ENCODE assay signal across 8 mouse cellular contexts in the genomic region with DNA sequence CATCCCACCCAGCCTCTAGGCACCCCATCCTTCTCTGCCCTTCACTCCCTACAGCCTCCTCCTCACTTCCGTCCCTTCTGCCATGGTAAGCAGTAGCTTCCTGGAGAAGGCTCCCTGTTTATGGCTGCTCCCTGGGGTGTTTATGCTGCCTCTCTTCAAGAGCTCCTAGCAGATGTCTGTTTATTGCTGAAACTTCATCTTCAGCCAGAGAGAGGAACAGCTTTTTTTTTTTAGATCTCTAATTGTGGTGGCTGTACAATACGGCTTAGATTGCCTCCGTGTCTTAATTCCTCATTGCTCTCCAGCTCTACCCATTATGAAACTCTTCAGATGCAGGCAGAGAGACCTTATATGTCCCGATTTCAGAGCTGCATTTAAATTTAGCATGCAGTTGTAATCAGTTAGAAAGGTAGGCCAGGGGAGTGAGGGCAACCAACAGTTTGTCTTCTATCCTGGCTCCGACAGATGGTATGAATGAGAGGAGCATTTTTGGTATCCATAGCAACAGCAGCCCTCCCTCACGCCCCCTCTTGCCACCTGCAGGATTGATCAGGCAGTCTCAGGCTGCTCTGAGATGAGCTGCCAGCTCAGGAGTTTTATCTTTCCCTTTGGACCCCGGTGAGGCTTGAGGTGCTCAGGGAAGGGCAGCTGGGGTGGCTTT. TPM values are rescaled to one million over a fixed set of nuclear protein-coding genes. Genes with fewer than 3 reads are reported as not detected.
DNase-seq lines count a peak whose midpoint lies in the region; ATAC-seq and TF ChIP-seq lines count a peak whose summit lies in the region.

No protein-coding gene starts in this region.

- WGBS in heart, postnatal 0 days, result 19% methylated on average over 7 of the region's 7 CpGs
- 21% methylated on average over 7 of the region's 7 CpGs for WGBS in forebrain, embryonic 16.5 days
- 23% methylated on average over 7 of the region's 7 CpGs for WGBS in midbrain, postnatal 0 days

- H3K9me3 ChIP-seq in heart, postnatal 0 days (replicated peaks; ENCODE audit: control insufficient read depth, low read length), result no peaks in the 10 kb centered on the region
- no peaks in the 10 kb centered on the region for H3K9me3 ChIP-seq in forebrain, embryonic 16.5 days (ENCODE audit: control insufficient read depth, low read length)
- H3K9me3 ChIP-seq in midbrain, postnatal 0 days (ENCODE audit: low read length), result no peaks in the 10 kb centered on the region

- H3K4me2 ChIP-seq in heart, postnatal 0 days (ENCODE audit: low read depth, low read length), result no peak overlapping the region
- H3K4me2 ChIP-seq in forebrain, embryonic 16.5 days (ENCODE audit: low read length), result peak overlapping the region; percentile 24
- no peak overlapping the region for H3K4me2 ChIP-seq in midbrain, postnatal 0 days (ENCODE audit: low read depth, low read length, poor library complexity, severe bottlenecking)

- H3K4me1 ChIP-seq in heart, postnatal 0 days (ENCODE audit: control insufficient read depth, insufficient read depth), result peaks cover 47% of the 10 kb centered on the region
- peaks cover 24% of the 10 kb centered on the region for H3K4me1 ChIP-seq in forebrain, embryonic 16.5 days (replicated peaks; ENCODE audit: control insufficient read depth, insufficient read depth, low read length)
- peaks cover 2% of the 10 kb centered on the region; the same call in 1 of the 2 replicates for H3K4me1 ChIP-seq in midbrain, postnatal 0 days (ENCODE audit: insufficient read depth, low read length)

- DNase-seq in heart, postnatal 0 days (ENCODE audit: low spot score), result no peak
- no peak for DNase-seq in heart, postnatal 10 days
- peak; percentile 74 for DNase-seq in left cerebral cortex, adult 11 months (ENCODE audit: low spot score)
- DNase-seq in midbrain, postnatal 0 days (ENCODE audit: low spot score), result peak; percentile 84
- no peak for DNase-seq in spleen, postnatal 14 days (ENCODE audit: low spot score in 2 of 2)
- DNase-seq in spleen, postnatal 36 days (ENCODE audit: low spot score in 2 of 2), result no peak

- no peak for TF ChIP-seq CTCF in heart, postnatal 0 days (IDR thresholded peaks at IDR 0.05; ENCODE audit: low read depth)
- TF ChIP-seq CTCF in midbrain, postnatal 0 days (IDR thresholded peaks at IDR 0.05), result peak; percentile 53

- H3K9ac ChIP-seq in heart, postnatal 0 days (replicated peaks; ENCODE audit: low read depth, low read length), result no peak overlapping the region; the same call in 1 of the 2 replicates
- H3K9ac ChIP-seq in forebrain, embryonic 16.5 days (replicated peaks; ENCODE audit: low read depth, low read length), result no peak overlapping the region
- H3K9ac ChIP-seq in midbrain, postnatal 0 days (replicated peaks; ENCODE audit: low read length, poor library complexity, severe bottlenecking), result no peak overlapping the region

- ATAC-seq in heart, postnatal 0 days (ENCODE audit: insufficient read depth, low read depth), result no peak
- ATAC-seq in forebrain, embryonic 16.5 days, result peak; percentile 89
- 0 out of 2 replicates have a peak, but pooled peaks have one; percentile 58 for ATAC-seq in midbrain, postnatal 0 days (ENCODE audit: low FRiP score)
- ATAC-seq in megakaryocyte, adult 5-6 weeks (ENCODE audit: poor library complexity, severe bottlenecking), result no peak

- H3K27me3 ChIP-seq in heart, postnatal 0 days (ENCODE audit: control insufficient read depth, insufficient read depth, low read length), result no peaks in the 10 kb centered on the region
- H3K27me3 ChIP-seq in forebrain, embryonic 16.5 days (replicated peaks; ENCODE audit: control insufficient read depth, insufficient read depth, low read length), result no peaks in the 10 kb centered on the region
- H3K27me3 ChIP-seq in midbrain, postnatal 0 days (ENCODE audit: insufficient read depth, low read length), result no peaks in the 10 kb centered on the region

- H3K36me3 ChIP-seq in heart, postnatal 0 days (replicated peaks; ENCODE audit: control insufficient read depth, insufficient read depth, low read length), result peaks cover 55% of the 10 kb centered on the region
- no peaks in the 10 kb centered on the region for H3K36me3 ChIP-seq in forebrain, embryonic 16.5 days (ENCODE audit: control insufficient read depth, insufficient read depth)
- H3K36me3 ChIP-seq in midbrain, postnatal 0 days (ENCODE audit: insufficient read depth, low read length), result no peaks in the 10 kb centered on the region

- TF ChIP-seq EP300 in heart, postnatal 0 days (IDR thresholded peaks at IDR 0.05; ENCODE audit: low read depth), result no peak

- intact Hi-C loops in heart, postnatal 10 days (cut with DNase I), result no loop called here

- H3K27ac ChIP-seq in heart, postnatal 0 days (ENCODE audit: low read depth), result peak overlapping the region; percentile 68
- H3K27ac ChIP-seq in forebrain, embryonic 16.5 days (ENCODE audit: low read length), result peak overlapping the region; percentile 79
- no peak overlapping the region for H3K27ac ChIP-seq in midbrain, postnatal 0 days (ENCODE audit: low read depth, low read length)

- no peak overlapping the region for H3K4me3 ChIP-seq in heart, postnatal 0 days (ENCODE audit: low read depth, low read length)
- no peak overlapping the region for H3K4me3 ChIP-seq in forebrain, embryonic 16.5 days (replicated peaks; ENCODE audit: low read length)
- H3K4me3 ChIP-seq in midbrain, postnatal 0 days (ENCODE audit: low read depth, low read length), result no peak overlapping the region

RNA-seq across cellular contexts. Expression of a gene that starts 7.8 kb away (rescaled TPM):
- 136 and 169 TPM in 2 replicates for total RNA-seq in heart, postnatal 0 days (2014; rRNA removed; ENCODE audit: low replicate concordance)
- 59.9 and 78.1 TPM in 2 replicates for polyA plus RNA-seq in heart, postnatal 0 days (2015; fragmentation: Nextera tagmentation; extraction: Ambion mirVana)
- 100 to 1,000 TPM; 177 to 185 TPM for total RNA-seq in heart, postnatal 10 days (2021)
- polyA plus RNA-seq in forebrain, embryonic 16.5 days (2015; fragmentation: Nextera tagmentation; extraction: Ambion mirVana), result 10.0 and 11.1 TPM in 2 replicates
- 11.0 and 12.5 TPM in 2 replicates for total RNA-seq in midbrain, postnatal 0 days (2014; rRNA removed)
- polyA plus RNA-seq in midbrain, postnatal 0 days (2015; fragmentation: Nextera tagmentation; extraction: Ambion mirVana), result 5.8 and 6.2 TPM in 2 replicates
- 1.1 and 1.8 TPM in 2 replicates for total RNA-seq in megakaryocyte, adult 5-6 weeks (2015)
- total RNA-seq in megakaryocyte, adult 5-6 weeks (2017), result 0.69 and 1.1 TPM in 2 replicates

Comparison
In these comparisons a context has a peak if more than half of its experiments do, and no peak if none do; other contexts are left out.
1. ATAC-seq: peak in forebrain, embryonic 16.5 days (single experiment) and midbrain, postnatal 0 days (single experiment); none in heart, postnatal 0 days (single experiment) and megakaryocyte, adult 5-6 weeks (single experiment).
2. DNase-seq: peak in left cerebral cortex, adult 11 months (single experiment) and midbrain, postnatal 0 days (single experiment); none in heart, postnatal 0 days (single experiment), heart, postnatal 10 days (0 of 2), spleen, postnatal 14 days (0 of 2) and spleen, postnatal 36 days (0 of 2).
3. RNA of a gene that starts 7.8 kb away (total RNA-seq): 177 to 185 TPM in heart, postnatal 10 days and 136 to 169 TPM in heart, postnatal 0 days; 11.0 to 12.5 TPM in midbrain, postnatal 0 days and 0.69 to 1.8 TPM in megakaryocyte, adult 5-6 weeks; every median in the first group is over 10 times any median in the second.